Comparison of ENCODE assay signal across 18 mouse cellular contexts in genomic region chr5:5618329-5618728, GRCm38 (mm10). TPM values are rescaled to one million over a fixed set of nuclear protein-coding genes. Genes with fewer than 3 reads are reported as not detected.
"Had no signal": no experiment of that assay in that cellular context is flagged by ENCODE, and none has a peak within 500 bp of the region (broad histone marks: within the 10 kb centered on the region; RNA-seq: fewer than 3 reads in every experiment).

No protein-coding gene starts in this region.

- H3K4me1 ChIP-seq: limb, embryonic 15.5 days; liver, embryonic 12.5 days; midbrain, embryonic 10.5 days; neural tube, embryonic 12.5 days; stomach, embryonic 15.5 days had no signal

- H3K36me3 ChIP-seq: limb, embryonic 15.5 days; liver, embryonic 12.5 days; midbrain, embryonic 10.5 days; neural tube, embryonic 12.5 days; stomach, embryonic 15.5 days had no signal

- H3K9me3 ChIP-seq: limb, embryonic 15.5 days; liver, embryonic 12.5 days; midbrain, embryonic 10.5 days; neural tube, embryonic 12.5 days; stomach, embryonic 15.5 days had no signal

- H3K27me3 ChIP-seq: limb, embryonic 15.5 days; liver, embryonic 12.5 days; neural tube, embryonic 12.5 days; stomach, embryonic 15.5 days had no signal

- H3K27ac ChIP-seq: layer of hippocampus, adult 2 months; limb, embryonic 15.5 days; liver, embryonic 12.5 days; midbrain, embryonic 10.5 days; neural tube, embryonic 12.5 days; stomach, embryonic 15.5 days had no signal

- H3K4me3 ChIP-seq: layer of hippocampus, adult 2 months; limb, embryonic 15.5 days; liver, embryonic 12.5 days; midbrain, embryonic 10.5 days; neural tube, embryonic 12.5 days; stomach, embryonic 15.5 days had no signal

- DNase-seq: kidney, postnatal 10 days; kidney, postnatal 4 days; left cerebral cortex, postnatal 4 days; lung, embryonic 14.5 days; lung, postnatal 10 days; lung, postnatal 4 days; midbrain, embryonic 14.5 days; right cerebral cortex, postnatal 14 days; thymus, adult 2 months; thymus, postnatal 36 days had no signal

- ATAC-seq: liver, embryonic 12.5 days had no signal

RNA-seq across cellular contexts. Expression of gene Gm8773, which starts 44.7 kb away (rescaled TPM):
- total RNA-seq: layer of hippocampus, adult 2 months; megakaryocyte, adult 5-6 weeks had no signal

RNA-seq across cellular contexts. Expression of gene Cfap69, which starts 45.7 kb away (rescaled TPM):
- total RNA-seq: megakaryocyte, adult 5-6 weeks; neutrophil, adult 5-6 weeks had no signal
